Mouse (Mus musculus): Measurements from ENCODE around the gene Phactr3. TPM values are rescaled to one million over a fixed set of nuclear protein-coding genes. Genes with fewer than 3 reads are reported as not detected.
"Not testable (repeated sequence)": the region's sequence is repeated elsewhere in the genome, so short reads cannot be mapped to it uniquely, and the experiment has no call there.

Phactr3 gene
- polyA plus RNA-seq, 1 experiment from 2014 or later = 2.8 TPM

- H3K27me3 ChIP-seq (replicated peaks) = no peaks in the 10 kb centered on the region
- H3K9ac ChIP-seq = no peak overlapping the region
- ATAC-seq (ENCODE audit: insufficient read depth, low FRiP score, low read depth) = no peak
- H3K4me3 ChIP-seq (replicated peaks) = no peak overlapping the region
- H3K27ac ChIP-seq = no peak overlapping the region
- H3K4me1 ChIP-seq = peaks cover 5% of the 10 kb centered on the region; the same call in 1 of the 2 replicates
- H3K4me2 ChIP-seq = no peak overlapping the region
- no peaks in the 10 kb centered on the region for H3K9me3 ChIP-seq
- no peaks in the 10 kb centered on the region for H3K36me3 ChIP-seq
- WGBS = 84% methylated on average over 3 of the region's 3 CpGs
These were observed 205.6 kb downstream of the Phactr3 start for GRCm38 (mm10) chr2:178324410-178324809.

- H3K4me1 ChIP-seq = peaks cover 5% of the 10 kb centered on the region; the same call in 1 of the 2 replicates
- H3K36me3 ChIP-seq = no peaks in the 10 kb centered on the region
- no peak for ATAC-seq (ENCODE audit: insufficient read depth, low FRiP score, low read depth)
- H3K4me3 ChIP-seq (replicated peaks) = no peak overlapping the region
- H3K9ac ChIP-seq = no peak overlapping the region
- whole genome bisulfite sequencing = 81% methylated on average over 4 of the region's 4 CpGs
- no peaks in the 10 kb centered on the region for H3K27me3 ChIP-seq (replicated peaks)
- no peak overlapping the region for H3K27ac ChIP-seq
- no peaks in the 10 kb centered on the region for H3K9me3 ChIP-seq
- no peak overlapping the region for H3K4me2 ChIP-seq
These were observed 206.0 kb downstream of the Phactr3 start for GRCm38 (mm10) chr2:178324818-178325217.

- H3K9ac ChIP-seq = no peak overlapping the region
- H3K27me3 ChIP-seq (replicated peaks) = no peaks in the 10 kb centered on the region
- 91% methylated on average over 10 of the region's 10 CpGs for WGBS
- no peaks in the 10 kb centered on the region for H3K36me3 ChIP-seq
- H3K9me3 ChIP-seq = no peaks in the 10 kb centered on the region
- H3K4me1 ChIP-seq = peaks cover 5% of the 10 kb centered on the region; the same call in 1 of the 2 replicates
- no peak overlapping the region for H3K4me2 ChIP-seq
- H3K4me3 ChIP-seq (replicated peaks) = no peak overlapping the region
- H3K27ac ChIP-seq = no peak overlapping the region
- no peak for ATAC-seq (ENCODE audit: insufficient read depth, low FRiP score, low read depth)
These were observed 207.3 kb downstream of the Phactr3 start for GRCm38 (mm10) chr2:178326067-178326466.

- no peak overlapping the region for H3K4me3 ChIP-seq (replicated peaks)
- H3K27me3 ChIP-seq (replicated peaks) = no peaks in the 10 kb centered on the region
- no peaks in the 10 kb centered on the region for H3K36me3 ChIP-seq
- peaks cover 5% of the 10 kb centered on the region; the same call in 1 of the 2 replicates for H3K4me1 ChIP-seq
- 0 out of 2 replicates have a peak, but pooled peaks have one; percentile 3 for ATAC-seq (ENCODE audit: insufficient read depth, low FRiP score, low read depth)
- no peaks in the 10 kb centered on the region for H3K9me3 ChIP-seq
- H3K27ac ChIP-seq = no peak overlapping the region
- WGBS = 21% methylated on average over 5 of the region's 5 CpGs
- H3K4me2 ChIP-seq = peak overlapping the region; percentile 19
- H3K9ac ChIP-seq = no peak overlapping the region
These were observed 208.1 kb downstream of the Phactr3 start for GRCm38 (mm10) chr2:178326750-178327465.

- ATAC-seq (ENCODE audit: insufficient read depth, low FRiP score, low read depth) = peak; percentile 79; the same call in 1 of the 2 replicates
- Histone ChIP-seq H3K4me1 (peaks cover 5% of the 10 kb centered on the region; the same call in 1 of the 2 replicates), H3K27me3 (replicated peaks) (no peaks in the 10 kb centered on the region), H3K27ac (no peak overlapping the region), H3K36me3 (no peaks in the 10 kb centered on the region), H3K9me3 (no peaks in the 10 kb centered on the region), H3K9ac (no peak overlapping the region), H3K4me3 (replicated peaks) (no peak overlapping the region), H3K4me2 (peak overlapping the region; percentile 19; the same call in 1 of the 2 replicates)
- 6% methylated on average over 12 of the region's 12 CpGs for WGBS
These were observed 208.8 kb downstream of the Phactr3 start for GRCm38 (mm10) chr2:178327466-178328040.

GRCm38 (mm10) chr2:178329551-178329950 is 210.8 kb downstream of the Phactr3 start:
- H3K4me3 ChIP-seq (replicated peaks) = no peak overlapping the region
- H3K36me3 ChIP-seq = no peaks in the 10 kb centered on the region
- no peak for ATAC-seq (ENCODE audit: insufficient read depth, low FRiP score, low read depth)
- no peak overlapping the region for H3K9ac ChIP-seq
- WGBS = 69% methylated on average over 5 of the region's 5 CpGs
- H3K27me3 ChIP-seq (replicated peaks) = no peaks in the 10 kb centered on the region
- H3K4me2 ChIP-seq = no peak overlapping the region
- no peaks in the 10 kb centered on the region for H3K9me3 ChIP-seq
- peaks cover 5% of the 10 kb centered on the region; the same call in 1 of the 2 replicates for H3K4me1 ChIP-seq
- H3K27ac ChIP-seq = no peak overlapping the region

- H3K4me1 ChIP-seq = peaks cover 5% of the 10 kb centered on the region; the same call in 1 of the 2 replicates
- 55% methylated on average over 1 of the region's 1 CpGs for WGBS
- no peak for ATAC-seq (ENCODE audit: insufficient read depth, low FRiP score, low read depth)
These were observed 211.2 kb downstream of the Phactr3 start for GRCm38 (mm10) chr2:178329986-178330385.

GRCm38 (mm10) chr2:178337878-178338277 is 219.1 kb downstream of the Phactr3 start:
- H3K4me2 ChIP-seq = no peak overlapping the region
- H3K27ac ChIP-seq = no peak overlapping the region
- ATAC-seq (ENCODE audit: insufficient read depth, low FRiP score, low read depth) = no peak
- H3K9me3 ChIP-seq = no peaks in the 10 kb centered on the region
- no peaks in the 10 kb centered on the region for H3K4me1 ChIP-seq
- 32% methylated on average over 1 of the region's 1 CpGs for WGBS
- H3K4me3 ChIP-seq (replicated peaks) = no peak overlapping the region
- no peaks in the 10 kb centered on the region for H3K27me3 ChIP-seq (replicated peaks)
- H3K9ac ChIP-seq = no peak overlapping the region
- no peaks in the 10 kb centered on the region for H3K36me3 ChIP-seq

More at GRCm38 (mm10) chr2:178329986-178330385, 211.2 kb downstream of the Phactr3 start:
- Histone ChIP-seq H3K36me3 (no peaks in the 10 kb centered on the region), H3K9ac (no peak overlapping the region), H3K4me2 (no peak overlapping the region), H3K4me3 (replicated peaks) (no peak overlapping the region), H3K27ac (no peak overlapping the region), H3K9me3 (no peaks in the 10 kb centered on the region), H3K27me3 (replicated peaks) (no peaks in the 10 kb centered on the region)

GRCm38 (mm10) chr2:178339044-178339443 is 220.3 kb downstream of the Phactr3 start:
- Histone ChIP-seq H3K27ac (no peak overlapping the region), H3K9ac (no peak overlapping the region), H3K4me3 (replicated peaks) (no peak overlapping the region), H3K4me2 (no peak overlapping the region), H3K4me1 (no peaks in the 10 kb centered on the region), H3K27me3 (replicated peaks) (no peaks in the 10 kb centered on the region), H3K36me3 (no peaks in the 10 kb centered on the region), H3K9me3 (no peaks in the 10 kb centered on the region)
- WGBS = 1% methylated on average over 2 of the region's 2 CpGs
- no peak for ATAC-seq (ENCODE audit: insufficient read depth, low FRiP score, low read depth)

GRCm38 (mm10) chr2:178342105-178342504 is 223.3 kb downstream of the Phactr3 start:
- not testable (repeated sequence) for H3K27ac ChIP-seq; H3K4me2 ChIP-seq; ATAC-seq (ENCODE audit: insufficient read depth, low FRiP score, low read depth); H3K9ac ChIP-seq; H3K27me3 ChIP-seq (replicated peaks); H3K4me1 ChIP-seq; H3K4me3 ChIP-seq (replicated peaks); H3K36me3 ChIP-seq; H3K9me3 ChIP-seq

GRCm38 (mm10) chr2:178342597-178342996 is 223.8 kb downstream of the Phactr3 start:
- no peak for ATAC-seq (ENCODE audit: insufficient read depth, low FRiP score, low read depth)
- no peaks in the 10 kb centered on the region for H3K9me3 ChIP-seq
- H3K4me3 ChIP-seq (replicated peaks) = no peak overlapping the region
- no peak overlapping the region for H3K9ac ChIP-seq
- H3K4me1 ChIP-seq = no peaks in the 10 kb centered on the region
- H3K36me3 ChIP-seq = no peaks in the 10 kb centered on the region
- WGBS = 59% methylated on average over 4 of the region's 4 CpGs
- no peak overlapping the region for H3K4me2 ChIP-seq
- no peaks in the 10 kb centered on the region for H3K27me3 ChIP-seq (replicated peaks)
- H3K27ac ChIP-seq = no peak overlapping the region
